Mouse (Mus musculus) heart, embryonic 16.5 days (tissue): ENCODE results near the gene Cox6a1. TPM values are rescaled to one million over a fixed set of nuclear protein-coding genes. Genes with fewer than 3 reads are reported as not detected.
"Not testable (repeated sequence)": the region's sequence is repeated elsewhere in the genome, so short reads cannot be mapped to it uniquely, and the experiment has no call there.

Source experiments
- ATAC-seq: fragments of 200-750 bp; cut with Nextera tagmentation; replicated peaks from 2 replicates; pipeline ENCODE4 v1.8.0; 2017; ENCODE audit warnings: moderate number of reproducible peaks; ENCODE audit not compliant: insufficient read depth, low FRiP score; ENCODE audit errors: extremely low read depth
- H3K27ac ChIP-seq: fragments of 300-500 bp; sonication (generic); 2 replicates; pipeline ENCODE4 v1.5.1; 2014; ENCODE audit warnings: mild to moderate bottlenecking, low read length, control low read depth, moderate library complexity
- H3K27me3 ChIP-seq: fragments of 300-500 bp; sonication (generic); 2 replicates; pipeline ENCODE4 v1.6.1; 2014; ENCODE audit warnings: low read length, mixed read lengths; ENCODE audit not compliant: control insufficient read depth, insufficient read depth
- H3K36me3 ChIP-seq: fragments of 300-500 bp; sonication (generic); 2 replicates; pipeline ENCODE4 v1.6.1; 2014; ENCODE audit not compliant: control insufficient read depth, insufficient read depth
- H3K4me1 ChIP-seq: fragments of 300-500 bp; sonication (generic); 2 replicates; pipeline ENCODE4 v1.6.1; 2014; ENCODE audit warnings: low read length, mixed read lengths; ENCODE audit not compliant: control insufficient read depth, insufficient read depth
- H3K4me2 ChIP-seq: fragments of 300-500 bp; sonication (generic); 2 replicates; pipeline ENCODE4 v1.6.1; 2014; ENCODE audit warnings: low read depth, mild to moderate bottlenecking, control low read depth, low read length
- H3K4me3 ChIP-seq: fragments of 300-500 bp; sonication (generic); 2 replicates; pipeline ENCODE4 v1.5.1; 2014; ENCODE audit warnings: mild to moderate bottlenecking, control low read depth, low read length
- H3K9ac ChIP-seq: fragments of 300-500 bp; sonication (generic); 2 replicates; pipeline ENCODE4 v1.6.1; 2014; ENCODE audit warnings: low read length, control low read depth
- H3K9me3 ChIP-seq: fragments of 300-500 bp; sonication (generic); replicated peaks from 2 replicates; pipeline ENCODE4 v1.6.1; 2016; ENCODE audit warnings: low read length; ENCODE audit not compliant: control insufficient read depth
- WGBS: fragments of 180-500 bp; shearing (Covaris S2); extraction: QIAGEN DNeasy Blood & Tissue Kit; methylation state at CpG from one replicate; pipeline ENCODE4 v1.1.7; 2014; 5-methylcytosine and 5-hydroxymethylcytosine counted together
- polyA plus RNA-seq: library from polyadenylated mRNA; unstranded; fragments of >200 nt; fragmentation: Nextera tagmentation; extraction: Ambion mirVana; gene quantifications from 2 replicates; pipeline ENCODE4 v1.2.1, GENCODE M21; 2015

Gene Cox6a1
- polyA plus RNA-seq, 1 experiment from 2014 or later, result 1,358 TPM

DNA sequence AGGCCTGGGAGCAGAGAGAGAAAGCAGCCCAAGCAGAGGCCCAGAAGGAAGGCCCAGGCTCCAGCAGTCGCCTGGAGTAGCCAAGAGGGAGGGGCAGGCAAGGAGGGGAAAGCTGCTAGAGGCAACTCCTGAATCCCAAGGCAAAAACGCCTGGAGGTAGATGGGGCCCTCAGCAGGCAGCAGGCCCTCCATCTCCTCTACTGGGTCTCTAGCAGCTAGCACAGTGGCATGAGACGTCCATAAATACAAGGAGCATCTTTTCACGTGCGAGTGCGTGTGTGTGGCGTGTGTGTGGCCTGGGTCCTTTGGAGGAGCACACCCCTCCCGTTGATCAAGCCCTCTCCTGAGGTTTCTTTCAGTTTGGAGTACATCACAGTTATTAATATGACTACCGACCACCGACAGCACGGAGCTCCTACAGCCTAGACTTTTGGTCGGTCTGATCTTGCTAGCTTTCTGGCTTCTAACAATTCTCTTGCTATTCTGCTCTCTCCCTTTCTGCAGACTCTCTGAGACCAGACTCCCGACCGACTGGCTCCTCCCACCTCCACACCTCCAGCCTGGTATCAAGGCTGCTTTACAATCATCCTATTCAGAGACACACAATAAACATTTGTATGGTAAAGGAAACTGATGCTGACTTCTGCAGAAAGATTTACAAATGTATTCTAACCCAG, 31.7 kb downstream of the Cox6a1 start:
- H3K27ac ChIP-seq, result peak overlapping the region; percentile 14; the same call in 1 of the 2 replicates
- H3K4me2 ChIP-seq, result peak overlapping the region; percentile 32
- no peaks in the 10 kb centered on the region for H3K27me3 ChIP-seq
- H3K4me3 ChIP-seq, result no peak overlapping the region
- no peaks in the 10 kb centered on the region for H3K36me3 ChIP-seq
- no peak for ATAC-seq
- peak overlapping the region; percentile 35 for H3K9ac ChIP-seq
- 18% methylated on average over 14 of the region's 14 CpGs for WGBS
- H3K4me1 ChIP-seq, result peaks cover 30% of the 10 kb centered on the region
- H3K9me3 ChIP-seq, result no peaks in the 10 kb centered on the region

DNA sequence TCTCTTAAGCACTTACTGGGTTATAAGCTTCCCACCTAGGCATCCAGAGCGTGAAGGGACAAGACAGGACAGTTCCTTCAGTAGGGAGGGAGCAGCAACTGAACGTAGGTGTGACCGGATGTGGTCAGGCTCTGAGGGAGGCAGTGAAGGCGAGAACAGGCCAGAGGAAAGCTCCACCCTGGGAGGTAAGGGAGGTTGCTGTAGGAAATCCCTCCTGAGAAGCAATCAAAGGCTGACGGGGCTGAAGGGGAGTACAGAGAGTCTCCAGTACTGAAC, 35.2 kb downstream of the Cox6a1 start:
- no peaks in the 10 kb centered on the region for H3K27me3 ChIP-seq
- no peak overlapping the region for H3K9ac ChIP-seq
- no peak overlapping the region for H3K4me3 ChIP-seq
- ATAC-seq, result no peak
- 50% methylated on average over 5 of the region's 5 CpGs for WGBS
- no peaks in the 10 kb centered on the region for H3K36me3 ChIP-seq
- no peak overlapping the region for H3K27ac ChIP-seq
- peaks cover 22% of the 10 kb centered on the region for H3K4me1 ChIP-seq
- no peaks in the 10 kb centered on the region for H3K9me3 ChIP-seq
- H3K4me2 ChIP-seq, result no peak overlapping the region

DNA sequence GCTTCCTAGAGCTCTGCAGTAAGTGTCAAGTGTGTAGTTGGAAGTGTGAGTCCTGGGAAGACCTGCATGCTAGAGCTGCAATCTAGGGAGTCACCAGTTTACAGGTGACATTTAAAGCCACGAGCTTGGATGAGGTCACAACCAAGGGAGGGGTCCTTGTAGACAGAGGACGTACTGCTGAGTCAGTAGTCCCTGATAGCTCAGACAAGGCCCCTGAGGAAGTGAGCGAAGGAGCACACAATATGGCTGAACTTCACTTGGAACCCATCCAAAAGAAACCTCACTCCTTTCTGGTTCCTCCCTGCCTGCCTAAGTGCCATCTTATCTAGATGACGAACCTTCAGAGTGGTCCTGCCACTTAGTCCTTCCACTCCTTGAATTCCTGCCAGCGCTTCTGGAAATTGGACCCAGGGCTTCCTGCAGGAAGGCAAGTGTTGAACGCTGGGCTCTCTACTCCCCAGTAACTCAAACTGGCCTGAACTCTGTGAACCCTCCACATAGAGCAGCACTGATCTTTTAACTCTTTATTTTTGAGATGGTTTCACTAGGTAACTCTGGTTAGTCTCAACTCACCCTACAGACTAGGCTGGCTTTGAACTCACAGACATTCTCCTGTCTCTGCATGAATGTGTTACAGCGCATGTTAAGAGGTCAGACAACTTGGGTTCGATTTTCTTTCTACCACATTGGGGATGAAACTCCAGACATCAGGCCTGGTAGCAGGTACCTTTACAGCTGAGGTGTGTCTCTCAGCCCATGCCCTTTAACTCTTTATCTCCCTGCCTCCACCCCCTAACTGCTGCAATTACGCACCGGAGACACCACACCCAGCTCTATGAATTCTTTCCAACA, 35.7 kb downstream of the Cox6a1 start:
- no peak overlapping the region for H3K4me2 ChIP-seq
- no peaks in the 10 kb centered on the region for H3K36me3 ChIP-seq
- WGBS, result 50% methylated on average over 10 of the region's 10 CpGs
- peak; percentile 35; the same call in 1 of the 2 replicates for ATAC-seq
- peak overlapping the region; percentile 29 for H3K27ac ChIP-seq
- peaks cover 19% of the 10 kb centered on the region for H3K4me1 ChIP-seq
- no peaks in the 10 kb centered on the region for H3K9me3 ChIP-seq
- no peak overlapping the region for H3K9ac ChIP-seq
- no peaks in the 10 kb centered on the region for H3K27me3 ChIP-seq
- H3K4me3 ChIP-seq, result no peak overlapping the region

DNA sequence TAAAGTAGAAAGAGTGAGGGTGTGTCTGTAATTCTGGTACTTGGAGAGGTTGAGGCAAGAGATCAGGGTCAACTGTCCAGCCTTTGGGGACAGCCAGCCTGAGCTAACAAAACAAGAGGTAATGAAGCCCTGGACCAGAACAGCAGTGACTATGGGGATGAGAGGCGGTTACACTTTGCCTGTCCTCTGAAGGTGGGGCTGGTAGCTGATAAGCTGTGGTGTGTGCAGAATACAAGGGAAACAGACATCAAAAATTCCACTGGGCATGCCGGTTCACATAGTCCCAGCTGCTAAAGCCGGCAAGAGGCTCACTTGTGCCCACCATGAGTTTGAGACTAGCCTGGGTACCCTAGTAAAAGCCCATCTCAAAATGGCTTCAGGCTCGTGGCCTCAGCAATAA, 36.4 kb downstream of the Cox6a1 start:
- WGBS, result 57% methylated on average over 4 of the region's 4 CpGs
- Histone ChIP-seq H3K36me3 (no peaks in the 10 kb centered on the region), H3K27me3 (no peaks in the 10 kb centered on the region), H3K4me1 (peaks cover 12% of the 10 kb centered on the region), H3K4me3 (no peak overlapping the region), H3K4me2 (no peak overlapping the region), H3K9ac (no peak overlapping the region), H3K9me3 (no peaks in the 10 kb centered on the region), H3K27ac (no peak overlapping the region)
- no peak for ATAC-seq

DNA sequence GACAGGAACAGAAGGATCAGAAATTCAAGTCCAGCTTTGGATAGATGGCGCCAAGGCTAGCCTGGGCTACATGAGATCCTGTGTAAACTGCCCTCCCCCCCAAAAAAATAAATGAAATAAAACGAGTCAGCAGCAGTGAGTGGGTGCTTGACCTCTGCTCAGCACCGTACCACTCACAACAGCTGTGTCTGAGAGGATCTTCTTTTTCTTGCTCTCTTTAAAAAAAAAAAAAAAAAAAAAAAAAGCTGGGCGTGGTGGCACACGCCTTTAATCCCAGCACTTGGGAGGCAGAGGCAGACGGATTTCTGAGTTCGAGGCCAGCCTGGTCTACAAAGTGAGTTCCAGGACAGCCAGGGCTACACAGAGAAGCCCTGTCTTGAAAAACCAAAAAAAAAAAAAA, 46.6 kb downstream of the Cox6a1 start:
- 83% methylated on average over 4 of the region's 7 CpGs for WGBS
- not testable (repeated sequence) for H3K27me3 ChIP-seq, H3K9ac ChIP-seq, H3K9me3 ChIP-seq, H3K4me2 ChIP-seq, H3K4me3 ChIP-seq, ATAC-seq, H3K27ac ChIP-seq
- peaks cover 22% of the 10 kb centered on the region for H3K4me1 ChIP-seq
- H3K36me3 ChIP-seq, result peaks cover 15% of the 10 kb centered on the region

DNA sequence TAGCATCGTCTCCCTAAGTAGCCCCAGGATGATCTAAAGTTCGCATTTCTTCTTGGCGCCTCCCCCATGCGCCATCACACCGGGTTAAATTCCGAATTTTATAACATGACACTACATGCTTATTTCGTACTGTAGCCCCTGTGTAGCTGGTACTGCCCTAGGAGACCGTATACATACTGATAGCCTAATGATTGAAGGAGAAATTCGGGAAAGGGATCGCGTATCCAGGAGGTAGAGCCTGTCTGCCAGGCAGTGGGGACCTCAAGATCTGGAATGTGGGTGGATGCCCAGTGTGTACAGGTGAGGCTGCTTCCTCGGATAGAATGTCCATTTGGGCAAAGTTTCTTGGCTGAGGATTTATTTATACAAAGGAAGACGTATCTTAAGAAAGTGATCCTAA, 47.2 kb downstream of the Cox6a1 start:
- Histone ChIP-seq H3K9me3 (no peaks in the 10 kb centered on the region), H3K36me3 (peaks cover 21% of the 10 kb centered on the region), H3K27ac (peak overlapping the region; percentile 75), H3K9ac (peak overlapping the region; percentile 80), H3K4me3 (peak overlapping the region; percentile 88), H3K27me3 (no peaks in the 10 kb centered on the region), H3K4me2 (peak overlapping the region; percentile 93), H3K4me1 (peaks cover 24% of the 10 kb centered on the region)
- no peak for ATAC-seq
- 29% methylated on average over 13 of the region's 13 CpGs for WGBS

DNA sequence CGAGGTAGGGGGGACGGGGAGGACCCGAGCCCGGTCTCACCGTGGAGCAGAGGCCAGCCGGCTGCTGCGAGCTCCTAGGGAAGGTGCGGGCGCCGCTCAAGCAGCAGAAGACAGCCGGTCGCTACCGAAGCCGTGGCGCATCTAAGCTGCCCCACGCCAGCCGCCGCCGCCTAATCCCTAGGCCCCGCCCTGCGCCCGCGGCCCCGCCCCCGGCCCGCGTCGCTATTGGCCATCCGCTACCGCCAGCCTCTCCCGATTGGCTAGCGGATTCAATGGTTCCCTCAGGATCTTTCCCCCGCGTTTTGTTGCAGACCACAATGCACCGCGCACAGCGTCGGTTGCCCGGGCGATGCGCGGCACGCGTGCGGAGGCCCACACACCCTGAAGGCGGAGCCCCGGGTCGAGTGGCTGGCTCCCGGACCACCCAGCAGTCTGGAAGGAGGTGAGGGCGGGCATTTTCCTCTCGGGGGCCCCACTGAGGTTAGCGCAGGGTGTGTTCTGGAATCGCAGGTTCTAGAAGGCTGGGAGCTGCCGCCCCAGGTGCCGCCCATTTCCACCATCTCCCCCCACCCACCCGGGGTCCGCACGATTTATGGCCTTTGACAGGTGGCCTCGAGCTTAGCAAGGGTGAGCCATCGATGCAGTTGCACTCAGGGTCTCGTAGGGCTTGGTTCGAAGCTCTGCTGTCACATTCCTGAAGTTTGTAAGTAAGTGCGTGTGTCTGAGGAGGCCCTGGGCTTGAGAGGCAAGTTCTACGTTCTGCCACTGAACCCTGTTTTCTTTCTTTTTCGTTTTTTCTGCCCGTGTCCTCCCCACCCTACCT, 47.8 kb downstream of the Cox6a1 start, which contains the start of gene Dynll1:
Dynll1 (minus strand) TSS at position 208 of the 823 bp plus-strand sequence.
- under 1% methylated on average over 66 of the region's 66 CpGs for WGBS
- H3K4me1 ChIP-seq, result peaks cover 24% of the 10 kb centered on the region
- no peaks in the 10 kb centered on the region for H3K27me3 ChIP-seq
- peak within 1 kb of the TSS; percentile 90 for H3K9ac ChIP-seq
- H3K36me3 ChIP-seq, result peaks cover 25% of the 10 kb centered on the region
- no peaks in the 10 kb centered on the region for H3K9me3 ChIP-seq
- H3K27ac ChIP-seq, result peak within 1 kb of the TSS; percentile 92
- ATAC-seq, result peak; percentile 97
- H3K4me3 ChIP-seq, result peak within 1 kb of the TSS; percentile 88
- peak within 1 kb of the TSS; percentile 93 for H3K4me2 ChIP-seq

DNA sequence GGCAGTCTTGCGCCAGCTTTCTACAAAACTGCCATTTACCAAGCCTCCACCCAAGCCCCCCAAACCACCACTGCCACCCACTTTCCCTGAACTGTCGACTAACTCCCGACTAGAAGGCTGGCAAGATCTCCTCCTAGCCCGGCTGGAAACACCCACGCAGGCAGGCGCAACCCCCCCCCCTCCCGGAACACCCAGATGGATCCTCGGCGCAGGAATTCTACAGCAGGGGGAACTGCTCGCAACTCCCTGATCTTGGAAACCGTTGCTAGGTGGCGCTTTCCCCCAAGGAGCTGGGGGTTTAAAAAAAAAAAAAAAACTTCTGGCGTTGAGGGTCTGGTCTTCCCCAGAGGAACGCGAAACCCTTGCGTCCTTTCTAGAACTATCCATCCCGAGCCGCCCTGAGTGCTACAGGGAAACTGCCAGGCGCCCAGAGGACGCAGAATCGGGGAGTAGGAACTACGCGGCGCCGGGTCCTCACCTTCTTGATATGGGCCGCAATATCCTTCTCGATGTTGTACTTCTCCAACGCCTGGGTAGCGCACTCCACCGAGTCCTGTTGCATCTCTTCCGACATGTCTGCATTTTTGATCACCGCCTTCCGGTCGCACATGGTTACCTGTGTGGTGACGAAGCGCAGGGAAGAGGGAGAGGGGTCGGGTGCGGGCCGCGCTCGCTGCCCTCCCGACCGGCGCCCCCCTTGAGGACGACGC, 48.6 kb downstream of the Cox6a1 start:
- Histone ChIP-seq H3K4me3 (peak overlapping the region; percentile 88), H3K9ac (peak overlapping the region; percentile 90), H3K27me3 (no peaks in the 10 kb centered on the region), H3K9me3 (no peaks in the 10 kb centered on the region), H3K4me1 (peaks cover 24% of the 10 kb centered on the region), H3K36me3 (peaks cover 32% of the 10 kb centered on the region), H3K27ac (peak overlapping the region; percentile 92), H3K4me2 (peak overlapping the region; percentile 79)
- under 1% methylated on average over 45 of the region's 46 CpGs for WGBS
- peak; percentile 16 for ATAC-seq
